Mouse (Mus musculus) limb, embryonic 10.5 days (tissue): ENCODE data around the gene Zfp219. TPM values are rescaled to one million over a fixed set of nuclear protein-coding genes. Genes with fewer than 3 reads are reported as not detected.
"Not testable (repeated sequence)": the region's sequence is repeated elsewhere in the genome, so short reads cannot be mapped to it uniquely, and the experiment has no call there.

Experiments used
- DNase-seq: peaks from one replicate; pipeline ENCODE4 v3.0.0-alpha.2; 2017; ENCODE audit warnings: low spot score
- H3K27ac ChIP-seq: fragments of 300-500 bp; sonication (generic); 2 replicates; pipeline ENCODE4 v1.5.1; 2016; ENCODE audit warnings: mild to moderate bottlenecking
- H3K27me3 ChIP-seq: fragments of 300-500 bp; sonication (generic); 2 replicates; pipeline ENCODE4 v1.6.1; 2016; ENCODE audit warnings: low read depth, mild to moderate bottlenecking; ENCODE audit not compliant: poor library complexity, severe bottlenecking
- H3K36me3 ChIP-seq: fragments of 300-500 bp; sonication (generic); 2 replicates; pipeline ENCODE4 v1.6.1; 2016; ENCODE audit warnings: mild to moderate bottlenecking, moderate library complexity
- H3K4me1 ChIP-seq: fragments of 300-500 bp; sonication (generic); 2 replicates; pipeline ENCODE4 v1.6.1; 2016
- H3K4me3 ChIP-seq: fragments of 300-500 bp; sonication (generic); 2 replicates; pipeline ENCODE4 v1.5.1; 2016; ENCODE audit warnings: mild to moderate bottlenecking, moderate library complexity
- H3K9me3 ChIP-seq: fragments of 300-500 bp; sonication (generic); replicated peaks from 2 replicates; pipeline ENCODE4 v1.6.1; 2016; ENCODE audit warnings: mild to moderate bottlenecking
- WGBS: fragments of 180-500 bp; shearing (Covaris S2); methylation state at CpG from one replicate; pipeline ENCODE4 v1.1.7; 2016; 5-methylcytosine and 5-hydroxymethylcytosine counted together
- polyA plus RNA-seq: library from polyadenylated mRNA; unstranded; fragments of >200 nt; fragmentation: Nextera tagmentation; extraction: Ambion mirVana; gene quantifications from 2 replicates; pipeline ENCODE4 v1.2.1, GENCODE M21; 2016

Zfp219 gene
- polyA plus RNA-seq: 45.6 and 51.1 TPM in 2 replicates

DNA sequence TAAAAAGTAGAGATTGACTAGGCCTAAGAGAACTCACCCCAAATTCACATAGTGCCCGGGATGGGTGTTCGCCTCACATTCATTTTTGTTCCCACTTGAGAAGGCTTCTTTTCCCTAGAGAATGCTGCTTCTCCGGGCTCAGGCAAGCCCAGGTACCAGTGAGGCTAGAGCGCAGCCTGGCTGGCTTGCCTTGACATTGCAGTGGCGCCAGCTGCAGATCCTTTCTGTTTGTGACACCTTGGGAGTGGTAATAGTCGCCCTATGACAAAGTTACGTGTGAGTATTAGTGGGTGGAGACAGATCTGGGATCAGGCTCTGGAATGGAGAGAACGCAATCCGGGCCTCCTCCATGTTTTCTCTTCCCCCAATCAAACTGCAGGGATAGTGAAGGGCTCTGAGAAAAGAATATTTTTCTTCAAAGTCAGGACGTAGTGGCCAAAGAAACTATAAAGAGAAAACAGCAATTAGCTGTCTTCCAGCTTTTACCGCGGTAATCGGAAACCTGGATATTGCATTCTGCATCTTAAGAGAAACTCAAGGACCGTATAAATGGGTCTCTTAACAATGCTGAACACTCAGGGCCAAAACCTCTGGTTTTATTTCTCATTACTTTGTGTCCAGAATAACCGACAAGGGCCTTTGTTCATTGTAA, at the start of gene Zfp219:
TSS of gene Zfp219 (minus strand) at position 248 of the 652 bp plus-strand sequence.
- Histone ChIP-seq H3K4me3 (peak within 1 kb of the TSS; percentile 76), H3K27ac (peak within 1 kb of the TSS; percentile 100), H3K9me3 (no peaks in the 10 kb centered on the region), H3K4me1 (peaks cover 55% of the 10 kb centered on the region), H3K27me3 (no peaks in the 10 kb centered on the region), H3K36me3 (peaks cover 11% of the 10 kb centered on the region)
- DNase-seq: peak; percentile 81
- WGBS: 9% methylated on average over 15 of the region's 15 CpGs

DNA sequence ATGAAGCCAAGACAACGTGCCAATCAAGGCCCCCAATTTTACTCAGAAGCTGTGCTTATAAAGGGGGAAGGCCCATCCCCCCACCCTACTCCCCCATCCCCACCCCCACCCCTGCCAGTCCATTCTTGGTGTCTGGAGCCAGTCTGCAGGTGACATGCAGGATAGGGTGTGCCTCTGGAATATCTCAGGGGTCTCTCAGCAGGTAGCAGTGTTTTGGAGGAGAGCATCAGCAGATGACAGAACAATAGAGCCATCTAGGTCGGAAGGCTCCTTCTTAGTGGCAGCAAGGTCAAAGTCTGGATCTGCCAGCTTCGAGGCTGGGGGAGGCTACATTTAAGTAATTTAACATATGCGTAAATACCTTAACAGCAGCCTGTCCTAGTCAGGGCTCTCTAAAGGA, 45.6 kb upstream of the Zfp219 start:
- H3K4me1 ChIP-seq: no peaks in the 10 kb centered on the region
- DNase-seq: no peak
- H3K9me3 ChIP-seq: no peaks in the 10 kb centered on the region

DNA sequence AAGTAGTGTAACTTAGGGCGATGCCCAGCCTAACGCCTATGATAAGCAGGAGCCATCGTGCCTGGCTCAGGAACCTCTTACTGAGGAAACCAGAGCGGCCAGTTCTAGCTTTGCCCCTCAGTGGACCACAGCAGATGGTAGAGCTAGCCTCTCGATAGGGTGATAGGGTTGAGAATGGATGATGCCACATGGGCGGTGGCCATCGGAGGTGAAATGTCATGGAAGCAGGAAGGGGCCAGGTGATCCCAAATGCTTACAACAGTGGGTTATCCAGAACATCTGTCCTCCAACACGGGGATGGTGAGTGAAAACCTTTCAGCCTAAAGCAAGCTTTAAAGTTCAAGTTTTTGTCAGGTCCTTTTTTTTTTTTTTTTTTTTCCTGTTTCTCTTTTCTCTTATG, 41.3 kb upstream of the Zfp219 start:
- Histone ChIP-seq H3K36me3 (no peaks in the 10 kb centered on the region), H3K4me3 (no peak overlapping the region), H3K27ac (no peak overlapping the region), H3K4me1 (peaks cover 6% of the 10 kb centered on the region), H3K9me3 (no peaks in the 10 kb centered on the region), H3K27me3 (no peaks in the 10 kb centered on the region)
- WGBS: 90% methylated on average over 8 of the region's 8 CpGs
- DNase-seq: no peak

More for the DNA sequence above, 45.6 kb upstream of the Zfp219 start:
- Histone ChIP-seq H3K4me3 (no peak overlapping the region), H3K36me3 (peaks cover 11% of the 10 kb centered on the region), H3K27me3 (no peaks in the 10 kb centered on the region), H3K27ac (no peak overlapping the region)
- 61% methylated on average over 4 of the region's 4 CpGs for WGBS

DNA sequence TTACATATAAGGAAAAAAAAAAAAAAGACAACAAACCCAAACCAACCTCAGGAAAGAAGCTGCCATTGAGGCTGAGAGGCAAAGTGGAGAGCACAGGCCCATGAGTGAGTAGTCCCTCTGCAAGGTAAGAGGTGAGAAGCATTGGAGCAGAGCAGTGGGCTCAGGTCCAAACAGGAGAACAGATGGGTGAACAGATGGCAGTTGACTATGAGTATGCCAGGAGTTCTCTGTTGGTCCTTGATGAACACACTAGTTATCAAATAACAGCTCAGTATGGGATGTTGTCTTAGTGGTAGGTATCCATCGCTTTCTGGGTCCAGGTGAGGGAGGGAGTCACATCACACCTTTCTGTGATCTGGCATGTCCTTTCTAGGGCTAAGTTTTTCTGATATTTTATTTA, 40.3 kb upstream of the Zfp219 start:
- Histone ChIP-seq H3K27ac (no peak overlapping the region), H3K9me3 (no peaks in the 10 kb centered on the region), H3K36me3 (no peaks in the 10 kb centered on the region), H3K27me3 (no peaks in the 10 kb centered on the region), H3K4me3 (no peak overlapping the region), H3K4me1 (peaks cover 6% of the 10 kb centered on the region)
- 84% methylated on average over 1 of the region's 1 CpGs for WGBS
- no peak for DNase-seq

DNA sequence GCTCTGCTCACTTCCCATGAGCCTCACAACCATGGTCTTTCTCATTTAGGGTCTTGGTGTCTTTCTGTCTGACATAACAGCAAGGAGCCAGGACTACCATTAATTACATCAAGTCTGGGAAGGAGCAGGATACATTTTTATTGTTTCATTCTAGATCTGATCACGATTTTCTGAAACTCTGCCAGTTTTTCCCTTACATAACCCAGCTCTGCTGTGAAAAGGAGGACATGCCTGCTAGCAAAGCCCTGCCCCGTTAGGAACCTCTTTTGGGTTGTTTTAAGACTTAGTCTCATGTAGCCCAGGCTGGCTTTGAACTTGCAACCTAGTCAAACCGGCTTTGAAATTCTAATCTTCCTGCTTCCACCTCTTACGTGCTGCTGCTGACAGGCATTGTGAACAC, 39.4 kb upstream of the Zfp219 start:
- Histone ChIP-seq H3K36me3 (no peaks in the 10 kb centered on the region), H3K27ac (no peak overlapping the region), H3K27me3 (no peaks in the 10 kb centered on the region), H3K4me1 (peaks cover 6% of the 10 kb centered on the region), H3K4me3 (no peak overlapping the region), H3K9me3 (no peaks in the 10 kb centered on the region)
- WGBS: 70% methylated on average over 4 of the region's 4 CpGs
- DNase-seq: no peak

DNA sequence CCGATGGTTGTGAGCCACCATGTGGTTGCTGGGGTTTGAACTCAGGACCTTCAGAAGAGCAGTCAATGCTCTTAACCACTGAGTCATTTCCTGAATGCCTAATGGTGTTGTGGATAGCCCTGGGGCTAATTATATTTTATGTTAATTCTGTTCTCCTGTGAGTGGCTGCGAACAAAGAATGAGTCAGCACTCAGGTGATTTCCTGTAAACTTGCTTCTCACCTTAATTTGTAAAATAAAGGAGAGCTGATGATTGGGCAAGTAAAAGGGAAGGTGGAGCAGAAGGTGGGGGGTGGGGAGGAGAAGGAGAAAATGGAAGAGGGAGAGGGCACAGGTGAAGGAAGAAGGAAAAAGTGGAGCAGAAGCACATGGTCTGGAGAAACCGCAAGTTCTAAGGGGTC, 32.2 kb upstream of the Zfp219 start:
- H3K4me3 ChIP-seq, H3K9me3 ChIP-seq, H3K27ac ChIP-seq, H3K4me1 ChIP-seq, H3K36me3 ChIP-seq, H3K27me3 ChIP-seq, DNase-seq: not testable (repeated sequence)
- 92% methylated on average over 3 of the region's 3 CpGs for WGBS

DNA sequence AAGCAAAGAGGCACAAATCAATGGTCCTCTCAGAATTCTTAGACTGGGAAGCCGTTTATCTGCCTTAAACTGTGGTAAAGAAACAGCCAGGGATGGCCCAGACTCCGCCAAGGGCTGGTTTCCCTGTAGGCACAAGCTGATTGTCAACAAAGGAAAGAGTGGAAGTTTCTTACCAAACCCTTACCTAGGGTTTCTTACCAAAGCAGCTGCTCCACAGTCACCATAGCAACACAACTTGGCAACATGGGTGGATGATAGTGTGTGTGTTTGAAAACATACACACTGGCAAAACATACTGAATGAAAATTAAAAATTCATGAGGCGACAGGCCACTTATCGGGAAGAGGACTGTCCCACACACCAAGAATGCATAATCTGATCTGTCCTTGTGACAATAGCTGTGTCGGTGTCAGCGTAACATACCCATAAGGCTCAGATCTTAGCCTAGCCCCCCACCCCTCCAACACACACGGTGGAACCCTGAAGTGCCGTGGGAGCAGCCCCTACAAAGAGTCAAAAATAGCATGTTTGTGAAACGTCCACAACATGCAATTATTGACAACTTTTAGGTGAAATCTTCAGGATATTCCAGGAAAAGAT, 25.5 kb upstream of the Zfp219 start:
- no peaks in the 10 kb centered on the region for H3K9me3 ChIP-seq
- H3K27me3 ChIP-seq: no peaks in the 10 kb centered on the region
- no peaks in the 10 kb centered on the region for H3K36me3 ChIP-seq
- H3K4me3 ChIP-seq: no peak overlapping the region
- H3K27ac ChIP-seq: no peak overlapping the region
- H3K4me1 ChIP-seq: peaks cover 3% of the 10 kb centered on the region; the same call in 1 of the 2 replicates
- WGBS: 86% methylated on average over 9 of the region's 9 CpGs
- DNase-seq: no peak

DNA sequence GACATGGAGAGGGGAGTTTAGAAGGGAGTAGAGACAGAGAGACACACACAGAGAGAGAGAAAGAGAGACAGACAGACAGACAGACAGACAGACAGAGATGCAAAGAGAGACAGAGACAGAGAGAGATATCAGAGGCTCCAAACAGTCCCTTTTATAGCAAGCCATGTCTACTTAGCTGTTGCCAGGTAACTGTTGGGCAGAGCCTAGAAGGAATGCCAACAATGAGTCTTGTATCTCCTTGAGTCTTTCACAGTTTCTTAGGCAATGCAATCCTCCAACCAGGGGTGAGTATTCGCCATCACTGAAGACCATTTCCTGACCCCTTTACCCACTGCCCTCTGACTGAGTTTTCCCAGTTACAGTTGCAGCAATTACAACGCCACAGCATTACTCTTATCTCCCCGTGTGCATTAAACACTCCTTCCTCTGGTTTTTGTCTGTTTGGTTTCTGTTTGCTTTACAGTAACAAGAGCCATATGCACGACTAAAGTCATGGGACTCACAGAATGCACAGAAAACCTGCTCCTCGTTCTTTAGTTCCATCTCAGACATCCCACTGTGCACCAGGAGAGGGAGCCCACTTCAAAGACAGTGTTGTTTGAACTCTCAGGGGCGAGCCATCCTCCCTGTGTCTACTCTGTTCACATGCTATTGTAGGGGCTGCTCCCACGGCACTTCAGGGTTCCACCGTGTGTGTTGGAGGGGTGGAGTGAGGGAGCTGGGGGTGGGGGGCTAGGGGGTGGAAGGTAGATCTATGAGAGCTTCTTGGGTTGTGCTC, 24.6 kb upstream of the Zfp219 start:
- 13% methylated on average over 8 of the region's 8 CpGs for WGBS
- DNase-seq: no peak
- Histone ChIP-seq H3K27me3 (no peaks in the 10 kb centered on the region), H3K36me3 (no peaks in the 10 kb centered on the region), H3K27ac (no peak overlapping the region), H3K4me3 (no peak overlapping the region), H3K9me3 (no peaks in the 10 kb centered on the region), H3K4me1 (peaks cover 3% of the 10 kb centered on the region; the same call in 1 of the 2 replicates)

DNA sequence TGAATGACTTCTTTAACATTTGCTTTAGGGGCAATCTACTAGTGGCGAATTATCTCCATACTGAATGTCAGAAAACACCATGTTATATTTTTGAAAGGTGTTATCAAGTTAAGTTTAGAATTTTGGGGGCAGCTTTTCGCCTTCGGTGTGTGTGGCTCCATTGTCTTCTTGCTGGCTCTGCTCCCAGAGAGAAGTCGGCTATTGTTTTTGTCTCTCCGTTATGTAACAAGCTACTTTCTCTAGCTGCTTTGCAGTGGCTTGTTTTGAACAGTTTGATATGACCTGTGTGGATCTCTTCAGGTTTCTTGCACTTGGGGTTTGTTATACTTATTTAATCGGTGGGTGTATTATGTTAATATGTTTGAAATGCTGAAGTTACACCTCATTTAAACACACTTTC, 22.9 kb upstream of the Zfp219 start:
- H3K36me3 ChIP-seq: no peaks in the 10 kb centered on the region
- no peak for DNase-seq
- no peaks in the 10 kb centered on the region for H3K27me3 ChIP-seq
- H3K27ac ChIP-seq: no peak overlapping the region
- H3K9me3 ChIP-seq: no peaks in the 10 kb centered on the region
- 89% methylated on average over 6 of the region's 6 CpGs for WGBS
- H3K4me3 ChIP-seq: no peak overlapping the region
- H3K4me1 ChIP-seq: peaks cover 3% of the 10 kb centered on the region; the same call in 1 of the 2 replicates

DNA sequence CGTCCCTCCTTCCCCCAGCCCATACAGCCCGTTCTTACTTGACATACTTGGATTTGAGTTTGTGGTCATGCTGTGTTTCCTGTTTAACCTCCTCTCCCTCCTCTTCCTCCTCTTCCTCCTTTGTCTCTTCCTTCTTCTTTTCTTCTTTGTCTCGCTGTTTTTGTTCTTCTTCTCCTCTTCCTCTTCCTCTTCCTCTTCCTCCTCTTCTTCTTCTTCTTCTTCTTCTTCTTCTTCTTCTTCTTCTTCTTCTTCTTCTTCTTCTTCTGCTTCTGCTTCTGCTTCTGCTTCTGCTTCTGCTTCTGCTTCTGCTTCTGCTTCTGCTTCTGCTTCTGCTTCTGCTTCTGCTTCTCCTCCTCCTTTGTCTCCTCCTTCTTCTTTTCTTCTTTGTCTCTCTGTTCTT, 21.8 kb upstream of the Zfp219 start, which contains the start of gene Olfr221:
TSS of gene Olfr221 (minus strand) at position 101 of the 400 bp plus-strand sequence.
- not testable (repeated sequence) for H3K4me3 ChIP-seq, H3K36me3 ChIP-seq, H3K27ac ChIP-seq, H3K4me1 ChIP-seq, H3K9me3 ChIP-seq, H3K27me3 ChIP-seq, DNase-seq
- 69% methylated on average over 3 of the region's 3 CpGs for WGBS

DNA sequence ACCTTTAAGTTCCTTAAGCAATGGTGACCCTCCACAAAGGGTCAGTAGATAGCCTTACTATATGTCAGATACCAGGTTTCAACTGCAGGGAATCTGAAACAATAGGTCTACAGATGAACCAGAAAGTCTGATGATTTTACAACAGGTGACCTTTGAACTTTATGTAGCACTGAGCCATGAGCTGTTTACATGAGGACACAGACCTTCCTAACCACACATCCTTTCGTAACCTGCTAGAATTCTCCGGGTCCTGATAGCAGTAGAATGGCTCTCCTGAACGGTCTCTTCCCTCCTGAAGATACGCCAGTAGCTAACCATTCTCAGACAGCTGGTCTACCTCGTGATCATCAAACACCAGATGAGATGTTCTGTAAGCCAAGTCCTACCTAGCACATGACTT, 18.8 kb upstream of the Zfp219 start:
- Histone ChIP-seq H3K4me3 (no peak overlapping the region), H3K36me3 (no peaks in the 10 kb centered on the region), H3K4me1 (no peaks in the 10 kb centered on the region), H3K9me3 (no peaks in the 10 kb centered on the region), H3K27me3 (no peaks in the 10 kb centered on the region), H3K27ac (no peak overlapping the region)
- 86% methylated on average over 5 of the region's 5 CpGs for WGBS
- no peak for DNase-seq

DNA sequence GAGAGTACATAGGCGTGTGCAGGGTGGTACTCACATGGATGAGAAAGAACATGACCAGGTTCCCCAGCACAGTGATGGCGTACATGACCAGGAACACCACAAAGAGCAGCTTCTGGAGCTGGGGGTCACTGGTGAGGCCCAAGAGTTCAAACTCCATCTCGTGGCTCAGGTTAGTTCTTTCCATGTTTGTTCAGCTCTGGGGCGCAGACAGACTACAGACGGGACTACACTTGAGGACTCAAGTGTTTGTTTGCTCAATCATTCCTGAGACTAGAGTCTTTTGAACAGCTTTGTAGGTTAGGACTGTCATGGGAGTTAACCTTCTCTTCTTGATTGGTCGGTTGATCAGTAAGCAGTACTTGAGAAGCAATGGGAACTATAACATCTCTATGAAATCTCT, 15.4 kb upstream of the Zfp219 start:
- H3K27ac ChIP-seq: no peak overlapping the region
- H3K27me3 ChIP-seq: no peaks in the 10 kb centered on the region
- no peak for DNase-seq
- 91% methylated on average over 6 of the region's 6 CpGs for WGBS
- no peak overlapping the region for H3K4me3 ChIP-seq
- H3K36me3 ChIP-seq: no peaks in the 10 kb centered on the region
- no peaks in the 10 kb centered on the region for H3K4me1 ChIP-seq
- no peaks in the 10 kb centered on the region for H3K9me3 ChIP-seq

DNA sequence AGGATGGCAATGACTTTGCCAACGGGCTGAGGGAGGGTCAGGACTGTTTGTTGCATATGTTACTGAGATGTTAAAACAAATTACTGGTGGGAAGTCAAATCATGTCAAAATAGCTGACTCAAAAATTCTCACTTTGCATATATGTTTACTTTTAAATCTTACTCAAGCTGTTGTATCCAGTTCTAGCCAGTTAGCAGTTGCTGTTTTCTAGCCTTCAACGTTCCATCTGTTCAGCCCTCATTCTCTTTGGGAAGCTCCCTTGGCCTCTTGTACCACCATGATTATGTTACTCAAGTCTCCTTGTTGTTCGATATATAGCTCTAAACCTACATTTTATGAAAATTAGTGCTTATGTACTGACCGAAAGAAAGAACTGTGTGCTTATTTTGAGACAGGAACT, 5.8 kb upstream of the Zfp219 start:
- 88% methylated on average over 4 of the region's 4 CpGs for WGBS

More for the DNA sequence above, 5.8 kb upstream of the Zfp219 start:
- Histone ChIP-seq H3K36me3 (no peaks in the 10 kb centered on the region), H3K4me3 (no peak overlapping the region), H3K27ac (no peak overlapping the region), H3K4me1 (peaks cover 18% of the 10 kb centered on the region), H3K9me3 (no peaks in the 10 kb centered on the region), H3K27me3 (no peaks in the 10 kb centered on the region)
- DNase-seq: no peak
